Mouse (Mus musculus): ENCODE results near the gene Nfasc.

Gene Nfasc

DNA sequence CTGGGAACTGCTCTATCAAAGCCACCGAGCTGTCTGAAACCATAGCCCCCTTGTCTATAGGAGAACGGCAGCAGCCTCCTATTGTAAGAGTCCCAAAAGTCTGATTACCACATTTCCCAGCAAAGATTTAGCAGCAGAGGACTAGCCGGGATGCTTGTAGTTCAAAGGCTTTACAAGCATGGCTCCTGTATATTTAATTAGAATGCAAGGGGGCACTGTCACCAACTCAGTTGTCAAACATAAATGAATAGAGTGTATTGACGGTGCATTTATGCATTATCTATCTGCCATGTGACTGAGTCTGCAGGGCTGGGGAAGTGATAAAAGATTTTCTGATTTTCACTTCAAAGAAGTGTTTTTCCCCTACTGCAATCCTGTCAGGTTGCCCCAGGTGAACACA lies 156.2 kb downstream of the Nfasc start:
- DNase-seq (ENCODE audit: low read depth, low spot score) = no peak

DNA sequence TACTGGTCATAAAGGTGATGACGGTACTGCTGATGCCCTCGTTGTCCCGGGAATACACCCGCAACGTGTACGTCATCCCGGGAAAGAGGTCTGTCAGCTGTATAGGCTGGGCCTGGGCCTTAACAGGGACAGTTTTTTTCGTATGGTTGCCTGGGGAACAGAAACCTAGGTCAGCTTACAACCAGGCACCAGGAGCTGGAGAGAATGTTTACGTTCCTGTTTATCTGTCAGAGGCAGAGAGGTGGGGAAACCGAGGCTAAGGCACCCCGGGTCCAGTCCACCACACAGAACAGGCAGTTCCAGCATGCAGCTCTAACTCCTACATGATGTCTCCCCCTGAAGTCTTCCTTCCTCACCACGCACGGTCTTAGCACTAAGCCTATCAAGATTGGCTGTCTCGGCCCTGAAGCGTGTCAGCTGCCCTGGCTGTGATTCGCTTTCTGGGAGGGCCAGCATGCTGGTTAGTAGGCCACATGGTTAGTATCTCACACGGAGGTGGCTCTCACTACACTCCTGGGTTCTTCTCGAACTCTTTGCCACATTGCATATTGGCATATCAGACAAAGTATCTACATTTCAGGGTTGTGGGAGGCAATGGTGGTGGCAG lies 158.5 kb downstream of the Nfasc start:
- DNase-seq (ENCODE audit: low read depth, low spot score) = no peak

DNA sequence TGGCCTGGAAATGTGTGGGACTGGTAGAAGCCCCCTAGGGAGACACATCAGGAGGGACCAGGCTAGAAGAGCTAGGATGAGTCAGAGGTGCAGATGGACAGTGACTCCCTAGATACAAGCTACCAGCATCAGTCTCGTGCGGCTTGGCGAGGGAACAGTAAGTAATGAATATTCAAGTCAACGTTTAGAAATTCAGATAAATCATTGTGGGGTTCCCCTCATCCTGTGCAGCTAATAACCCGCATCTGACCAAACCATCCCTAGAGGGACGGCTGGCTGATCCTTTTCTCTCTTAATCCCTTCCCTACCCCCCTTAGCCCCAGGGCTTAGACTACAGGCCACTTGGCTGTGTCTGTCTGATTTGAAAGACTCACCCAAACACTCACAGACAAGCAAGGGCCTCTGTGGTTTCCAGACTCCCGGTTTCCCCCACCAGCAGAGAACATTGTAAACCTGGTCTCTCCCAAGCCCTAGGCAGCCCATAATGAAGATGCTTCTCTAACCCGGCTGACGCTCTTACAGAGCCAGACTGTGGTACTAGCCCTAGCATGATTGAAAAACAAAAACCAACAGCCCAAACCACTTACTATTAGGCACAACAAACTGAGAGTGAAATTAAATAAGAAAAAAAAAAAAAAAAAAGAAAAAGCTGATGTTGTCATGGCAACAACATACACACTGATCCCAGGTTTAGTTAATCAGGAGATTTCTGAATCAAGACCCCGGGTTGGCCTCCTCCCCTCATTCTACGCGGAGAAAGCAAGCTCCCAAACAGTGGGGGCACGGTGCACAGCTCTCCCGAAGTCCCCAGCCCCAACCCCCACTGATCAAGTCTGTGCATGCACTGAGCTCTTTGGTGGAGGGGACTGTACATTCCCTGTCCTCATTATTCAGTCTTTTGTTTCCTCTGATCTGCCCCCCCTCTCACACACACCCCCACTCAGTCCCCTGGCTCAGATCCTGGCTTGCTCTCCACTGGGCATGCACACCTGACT lies 159.5 kb downstream of the Nfasc start:
- no peak for DNase-seq (ENCODE audit: low read depth, low spot score)

DNA sequence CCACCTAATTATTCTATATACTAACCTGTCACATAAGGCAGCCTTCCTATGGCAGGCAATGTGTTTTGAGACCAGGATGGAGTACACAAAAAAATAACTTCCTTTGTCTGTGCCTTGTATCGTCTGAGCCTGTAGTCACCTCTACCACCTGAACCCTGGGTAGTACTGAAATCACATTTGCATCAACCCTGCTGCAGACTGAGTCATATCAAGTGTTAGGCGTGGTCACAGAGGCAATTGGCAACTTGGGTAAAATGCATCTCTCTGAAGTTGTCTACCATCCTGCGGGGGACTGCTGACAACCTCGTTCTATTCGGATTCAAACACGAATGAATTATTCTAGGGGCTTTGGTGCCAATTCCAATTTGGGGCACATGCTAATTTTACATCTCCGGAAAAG lies 161.5 kb downstream of the Nfasc start:
- no peak for DNase-seq (ENCODE audit: low read depth, low spot score)

DNA sequence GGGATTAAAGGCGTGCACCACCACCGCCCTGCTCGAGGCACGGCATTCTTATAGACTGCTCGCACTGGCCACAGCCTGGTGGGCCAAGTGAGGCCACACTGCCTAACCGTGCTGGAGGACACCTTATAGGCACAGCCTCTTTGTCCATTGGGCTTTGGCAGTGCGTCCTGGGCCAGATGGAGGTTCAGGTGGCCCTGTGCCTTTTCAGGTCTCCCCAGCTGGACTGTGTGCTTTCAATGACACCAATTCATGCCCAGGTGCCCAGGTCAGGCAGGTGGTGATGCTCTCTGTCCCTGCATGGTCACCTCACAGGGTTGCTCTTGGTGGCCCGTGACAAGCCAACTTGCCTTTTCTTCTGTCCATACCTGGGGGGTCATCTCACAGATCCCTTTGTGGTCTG lies 164.8 kb downstream of the Nfasc start:
- no peak for DNase-seq (ENCODE audit: low read depth, low spot score)

DNA sequence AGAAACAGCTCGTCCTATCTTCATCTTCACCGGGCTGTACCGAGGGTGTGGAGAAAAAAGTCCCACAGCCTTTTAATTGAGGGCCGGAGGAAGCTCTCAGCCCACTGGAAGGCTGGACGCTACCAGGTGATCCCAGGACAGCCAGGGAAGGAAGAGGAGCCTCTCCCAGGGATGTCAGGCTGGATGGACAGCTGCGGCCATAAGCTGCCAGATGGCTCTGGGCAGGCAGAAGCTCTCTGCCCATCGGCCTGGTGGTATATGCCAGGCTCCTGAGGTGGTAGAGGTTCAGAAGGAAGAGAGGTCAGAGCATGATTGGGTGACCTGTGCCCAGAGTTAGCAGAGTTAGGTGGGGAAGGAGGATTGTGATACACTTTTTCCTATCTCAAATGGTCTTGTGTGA lies 168.7 kb downstream of the Nfasc start:
- no peak for DNase-seq (ENCODE audit: low read depth, low spot score)

DNA sequence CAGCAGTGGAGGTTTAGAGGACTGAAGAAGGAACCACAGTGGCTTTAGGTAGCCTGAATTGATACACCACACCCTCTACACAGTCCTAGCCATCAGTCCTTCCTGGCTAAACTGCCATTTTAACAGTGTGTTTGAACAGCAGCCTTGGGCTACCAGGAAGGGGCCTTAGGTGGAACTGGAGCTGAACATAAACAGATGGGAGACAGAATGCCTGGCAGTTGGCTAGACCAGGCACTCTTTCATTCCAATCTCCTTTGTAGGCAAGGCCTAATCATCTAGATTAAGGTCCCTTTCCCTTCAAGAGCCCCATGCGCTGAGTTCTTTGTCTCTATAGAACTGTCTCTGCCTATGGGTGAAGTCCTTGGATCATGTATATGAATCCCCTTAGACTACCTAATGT lies 170.0 kb downstream of the Nfasc start:
- DNase-seq (ENCODE audit: low read depth, low spot score) = no peak

DNA sequence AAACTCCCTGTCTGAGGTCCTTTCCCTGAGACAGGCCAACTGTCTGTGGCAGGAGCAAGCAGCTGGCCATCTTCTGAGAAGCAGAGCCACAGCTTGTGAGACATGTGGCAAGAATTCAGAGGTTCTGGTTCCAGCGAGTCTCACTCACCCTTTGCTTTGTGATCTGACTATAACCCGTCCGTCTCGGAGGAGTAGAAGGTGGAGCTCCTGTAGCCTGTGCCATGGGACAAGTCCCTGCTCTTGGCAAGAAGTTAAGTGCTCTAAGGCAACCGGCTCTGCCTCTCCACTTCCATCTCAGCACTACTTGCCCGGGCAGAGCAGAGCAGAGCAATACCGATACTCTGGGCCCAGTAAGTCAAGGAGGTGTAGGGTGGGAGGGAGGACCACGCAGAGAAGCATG lies 170.7 kb downstream of the Nfasc start:
- DNase-seq (ENCODE audit: low read depth, low spot score) = no peak

DNA sequence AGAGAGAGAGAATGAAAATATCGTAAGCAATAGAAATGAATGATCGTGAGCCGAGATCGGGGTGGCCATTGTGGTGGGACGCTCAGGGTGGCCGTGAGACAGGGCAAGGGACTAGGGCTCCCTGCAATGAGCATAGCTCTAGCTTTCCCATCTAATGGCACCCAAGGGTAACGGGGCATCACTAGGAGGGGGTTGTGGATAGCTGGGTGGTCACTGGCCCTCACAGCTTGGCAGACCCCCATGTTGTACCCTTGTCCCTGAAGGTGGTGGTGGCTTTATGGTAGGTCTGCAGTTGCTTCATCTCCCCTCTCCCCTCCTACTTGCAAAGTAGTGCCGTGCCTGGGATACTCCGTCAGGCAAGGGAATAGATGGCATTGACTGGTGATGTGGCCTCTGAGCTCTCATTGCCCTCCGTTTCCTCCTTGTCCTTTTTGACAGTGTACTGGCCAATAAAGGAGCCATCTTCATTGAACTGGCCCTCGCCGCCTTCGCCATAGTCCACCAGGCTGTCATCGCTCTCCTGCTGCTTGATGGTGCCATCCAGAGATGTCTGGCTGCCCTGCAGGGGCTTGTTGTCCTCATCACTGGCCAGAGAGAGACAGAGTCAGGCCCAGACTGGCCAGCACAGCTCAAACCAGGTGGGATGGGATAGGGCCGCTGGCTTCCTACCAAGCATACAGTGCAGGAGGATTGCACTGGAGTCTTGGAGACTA lies 171.4 kb downstream of the Nfasc start:
- DNase-seq (ENCODE audit: low read depth, low spot score) = no peak

DNA sequence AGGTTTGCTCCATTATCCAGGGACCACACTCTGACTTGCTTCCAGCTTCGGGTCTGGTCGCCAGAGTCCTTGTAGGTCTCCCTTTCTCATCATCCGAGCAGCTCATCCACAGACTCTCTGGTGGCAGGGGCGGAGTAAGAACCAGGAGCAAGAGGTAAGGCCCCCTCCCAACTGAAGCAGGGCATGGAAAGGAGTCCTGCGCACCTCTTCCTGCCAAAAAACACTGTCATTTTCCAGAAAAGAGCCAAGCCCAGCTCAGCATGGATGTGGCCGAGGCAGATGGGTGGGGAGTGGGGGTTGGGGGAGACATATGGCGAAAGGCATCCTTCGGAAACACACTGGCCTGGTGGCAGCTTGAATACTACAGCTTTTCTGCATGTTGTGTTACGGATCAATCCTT lies 172.1 kb downstream of the Nfasc start:
- DNase-seq (ENCODE audit: low read depth, low spot score) = no peak

DNA sequence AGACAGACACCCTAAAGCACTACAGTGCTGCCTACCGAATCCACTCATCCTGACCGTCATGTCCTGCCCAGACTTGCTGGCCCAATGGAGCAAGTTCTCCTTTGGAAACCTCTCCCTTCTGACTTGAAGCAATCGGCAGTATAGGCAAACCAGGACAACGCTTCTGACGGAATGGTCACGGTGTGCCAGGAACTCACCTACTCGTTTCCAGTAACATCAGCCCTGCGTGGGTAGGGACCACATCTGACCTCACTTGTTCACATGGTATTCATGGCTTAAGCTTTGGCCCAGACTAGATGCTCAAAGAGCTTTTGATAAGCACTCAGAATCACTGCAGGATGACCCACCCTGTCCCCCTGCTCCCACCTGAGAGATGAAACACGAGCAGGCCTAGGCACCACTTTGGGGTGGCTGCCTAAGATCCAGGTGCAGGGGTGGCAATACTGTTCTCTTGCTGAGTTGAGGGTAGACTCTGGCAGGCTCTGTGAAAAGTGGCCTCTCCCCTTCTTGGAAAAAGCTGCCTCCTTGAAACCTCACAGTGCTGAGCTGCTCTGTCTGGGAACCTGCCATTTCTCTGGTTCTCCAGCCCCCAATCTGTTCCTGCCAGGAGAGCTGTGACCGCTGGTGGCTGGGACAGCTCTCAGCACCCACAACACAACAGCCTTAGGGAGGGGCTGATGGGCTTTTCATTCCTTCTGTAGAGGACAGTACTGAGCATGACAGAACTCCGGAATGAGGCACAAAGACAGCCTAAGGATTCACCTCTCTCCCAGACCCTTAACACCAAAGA lies 174.1 kb downstream of the Nfasc start:
- no peak for DNase-seq (ENCODE audit: low read depth, low spot score)

DNA sequence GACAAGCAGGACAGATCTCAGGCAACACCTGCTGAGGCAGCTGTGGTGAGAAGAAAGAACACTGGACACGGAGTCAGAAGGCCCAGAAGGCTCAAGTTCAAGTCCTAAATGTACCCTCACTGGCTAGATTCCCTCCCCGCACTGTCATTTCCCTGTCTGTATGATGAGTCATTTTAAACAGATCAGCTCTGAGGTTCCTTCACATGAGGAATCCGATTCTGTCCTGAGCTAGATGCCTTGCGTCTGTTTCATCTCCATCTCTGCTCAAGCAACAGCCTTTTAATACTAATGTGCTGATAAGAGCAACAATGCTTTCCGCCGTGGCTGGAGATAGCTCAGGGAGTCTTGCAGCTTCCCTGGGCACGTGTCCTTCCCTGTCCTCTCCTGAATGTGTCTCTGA lies 175.8 kb downstream of the Nfasc start:
- no peak for DNase-seq (ENCODE audit: low read depth, low spot score)

DNA sequence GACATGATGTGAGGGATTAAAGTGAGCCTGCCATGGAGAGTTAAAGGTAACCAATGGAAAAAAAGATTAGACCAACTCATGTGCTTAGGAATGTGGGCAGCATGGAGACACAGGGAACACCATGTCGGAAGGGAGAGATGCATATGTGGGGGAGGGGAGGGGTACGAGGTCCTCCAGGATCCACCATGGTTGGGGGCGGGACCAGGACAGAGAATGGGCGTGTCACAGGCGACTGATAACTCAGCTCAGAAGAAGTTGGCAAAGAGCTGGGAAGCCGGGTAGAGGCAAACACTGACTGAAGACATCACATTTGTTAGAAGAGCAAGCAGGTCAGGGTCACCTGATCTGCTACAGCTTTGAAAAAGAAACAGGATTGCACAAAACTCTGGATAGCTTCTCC lies 176.7 kb downstream of the Nfasc start:
- no peak for DNase-seq (ENCODE audit: low read depth, low spot score)

DNA sequence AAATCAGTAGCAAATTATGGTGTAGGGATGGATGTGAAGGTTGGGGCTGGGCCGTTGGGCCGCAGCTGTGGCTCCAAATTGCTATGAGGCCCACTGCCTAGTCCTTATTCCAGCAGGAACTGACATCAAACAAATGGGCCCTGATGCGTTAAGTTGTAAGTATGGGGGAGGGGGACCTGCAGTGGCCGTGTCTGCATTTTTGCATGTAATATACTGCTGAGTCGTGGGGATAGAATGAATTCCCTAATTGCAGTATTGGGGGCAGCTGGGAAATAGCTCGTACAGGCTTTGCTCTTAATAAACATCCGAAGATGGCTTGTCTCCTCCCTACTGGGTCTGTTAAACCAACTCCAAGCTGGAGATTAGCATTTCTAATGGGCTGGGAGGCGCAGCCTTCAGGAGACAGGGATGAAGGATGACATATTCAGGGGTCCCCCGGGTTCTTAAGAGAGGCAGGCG lies 179.2 kb downstream of the Nfasc start:
- no peak for DNase-seq (ENCODE audit: low read depth, low spot score)

DNA sequence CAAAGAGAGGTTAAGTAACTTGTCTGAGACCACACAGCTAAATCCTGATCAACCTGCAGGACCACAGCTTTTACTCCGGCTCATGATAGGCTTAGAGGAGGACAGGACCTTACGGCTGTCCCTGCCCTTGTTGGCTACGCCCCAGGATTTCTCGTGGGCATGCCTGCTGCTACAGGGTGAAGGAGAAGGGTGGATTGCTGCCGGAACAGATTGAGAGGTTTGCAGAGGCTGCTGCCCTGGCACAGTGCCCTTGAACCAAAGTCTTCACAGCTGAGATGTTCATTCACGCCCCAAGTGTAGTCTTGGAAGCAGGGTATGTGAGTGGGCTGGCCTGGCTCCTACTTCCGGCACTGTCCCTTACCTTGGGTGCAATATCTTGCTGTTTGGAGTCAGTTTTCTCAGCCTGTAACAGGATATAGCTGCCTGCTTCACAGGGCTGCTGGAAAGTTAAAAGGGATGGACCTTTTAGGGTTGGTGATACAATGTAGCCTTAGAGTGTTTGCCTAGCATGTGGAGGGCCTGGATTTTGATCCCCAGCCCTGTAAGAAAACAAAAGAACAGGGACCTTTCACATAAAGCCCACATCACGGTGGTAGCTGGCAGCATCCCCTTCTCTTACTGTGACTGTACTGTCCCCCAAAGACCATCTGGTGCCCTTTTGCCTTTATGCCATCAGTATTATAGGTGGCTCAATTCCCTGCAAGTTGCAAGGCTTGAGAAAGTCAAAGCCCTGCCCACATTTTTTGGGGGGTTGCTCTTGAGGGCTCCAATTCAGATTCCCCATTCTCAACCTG lies 180.5 kb downstream of the Nfasc start:
- DNase-seq (ENCODE audit: low read depth, low spot score) = no peak

DNA sequence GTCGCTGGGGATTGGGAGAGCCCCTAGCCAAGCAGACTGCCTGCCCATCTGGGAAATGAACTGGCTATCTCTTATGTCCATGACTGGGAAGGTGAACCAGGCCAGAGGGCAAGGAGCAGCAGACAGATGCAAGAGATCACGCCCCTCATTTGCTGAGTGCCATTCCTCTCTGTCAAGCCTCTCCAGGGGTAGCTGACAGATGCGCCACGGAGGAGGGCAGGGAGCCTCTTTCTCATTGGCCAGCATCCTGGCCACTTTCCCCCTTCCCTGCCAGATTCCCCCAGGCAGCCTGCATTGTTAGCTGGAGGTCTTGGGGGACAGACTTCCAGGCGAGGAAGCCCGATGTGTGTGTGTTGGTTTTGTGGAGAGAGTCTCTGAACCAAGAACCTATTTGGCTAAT lies 182.6 kb downstream of the Nfasc start:
- DNase-seq (ENCODE audit: low read depth, low spot score) = no peak

DNA sequence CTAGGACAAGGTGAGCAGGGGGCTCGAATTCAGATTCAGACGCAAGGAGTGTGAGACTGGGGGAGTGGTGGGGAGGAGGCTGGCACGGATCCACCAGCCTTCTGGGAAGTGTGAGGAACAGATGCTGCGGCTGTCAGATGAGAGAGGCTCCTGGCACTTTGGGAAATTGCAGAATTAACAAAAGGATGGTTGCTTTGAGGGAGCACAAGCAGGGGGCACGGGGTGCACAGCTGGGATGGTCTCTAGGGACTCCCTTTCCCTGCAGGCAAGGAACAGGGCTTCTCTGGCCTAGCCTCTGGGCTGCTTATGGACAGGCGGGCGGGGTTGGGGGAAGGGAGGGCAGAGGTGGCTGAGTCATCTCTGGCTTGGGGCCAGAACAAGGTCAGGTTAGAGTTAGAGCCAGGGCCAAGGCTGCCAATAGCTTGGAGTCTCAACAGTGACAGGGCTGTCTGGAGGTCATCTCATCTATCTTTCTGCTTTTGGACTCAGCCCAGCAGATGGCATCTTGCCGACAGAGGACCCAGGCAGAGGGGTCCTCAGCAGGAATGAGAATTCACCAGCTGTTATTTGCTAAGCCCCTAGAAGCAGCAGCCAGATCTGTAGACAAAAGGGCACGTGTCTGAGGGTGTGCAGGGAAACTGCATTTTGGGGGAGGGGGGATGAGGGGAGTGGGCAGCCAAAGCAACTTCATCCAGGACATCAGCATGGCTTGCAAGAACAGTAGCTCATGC lies 183.5 kb downstream of the Nfasc start:
- no peak for DNase-seq (ENCODE audit: low read depth, low spot score)

DNA sequence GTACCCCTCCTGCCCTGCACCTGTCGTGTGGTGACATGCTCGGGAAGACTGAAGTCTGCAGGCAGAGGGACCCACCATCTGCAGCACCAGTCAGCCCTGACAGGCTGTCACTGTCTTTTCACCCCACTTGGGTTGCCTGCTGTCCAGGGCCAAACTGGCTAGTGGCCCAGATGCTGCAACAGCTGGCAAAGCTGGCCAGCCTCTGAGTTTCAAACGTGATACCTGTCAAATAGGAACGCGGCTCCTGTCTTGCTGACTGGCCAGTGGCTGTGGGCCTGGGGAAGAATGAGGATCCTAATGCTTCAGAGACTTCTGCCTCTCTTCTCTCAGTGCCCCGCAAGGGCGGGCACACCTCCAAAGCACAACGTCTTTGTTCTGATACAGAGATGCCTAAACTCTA lies 197.8 kb downstream of the Nfasc start:
- no peak for DNase-seq (ENCODE audit: low read depth, low spot score)

DNA sequence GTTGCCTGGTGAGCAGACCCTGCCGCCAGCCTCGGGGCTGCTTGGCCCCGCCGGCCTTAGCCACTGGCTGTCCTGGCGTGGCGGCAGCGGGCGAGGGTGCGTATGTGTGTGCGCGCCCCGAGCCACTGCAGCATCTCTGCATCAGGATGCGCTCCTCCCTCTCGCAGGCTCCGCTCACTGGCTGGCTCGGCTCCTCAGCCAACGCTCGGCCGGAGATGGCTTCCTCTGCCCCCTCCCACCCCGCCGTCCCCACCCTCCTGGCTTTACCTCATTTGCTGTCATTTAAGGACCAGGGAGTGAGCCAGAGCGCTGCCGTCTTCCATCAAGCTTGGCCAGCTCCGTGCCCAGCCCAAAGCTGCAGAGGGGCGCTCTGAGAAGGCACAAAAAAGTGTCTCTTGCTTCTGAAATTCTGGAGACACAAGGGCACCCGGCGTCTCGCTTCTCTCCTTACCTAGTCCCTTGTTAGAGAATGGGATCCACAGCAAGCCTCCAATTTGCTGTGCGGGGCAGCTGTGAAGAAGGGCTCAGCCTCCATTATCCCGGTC lies 198.8 kb downstream of the Nfasc start, which contains the start of gene Cntn2:
Cntn2 (minus strand) TSS at position 495 of the 545 bp plus-strand sequence.
- no peak for DNase-seq (ENCODE audit: low read depth, low spot score)
